Mouse (Mus musculus) G1E (cell line): Measurements from ENCODE around the gene Rab5if.

Experiments
- CTCF ChIP-seq: IDR thresholded peaks from 2 replicates; pipeline ENCODE4 v1.5.1; 2012; ENCODE audit warnings: low read depth, low read length, inconsistent platforms, mixed read lengths
- GATA1 ChIP-seq: IDR thresholded peaks from 2 replicates; pipeline ENCODE4 v1.6.1; 2012; ENCODE audit warnings: borderline replicate concordance, low read length, inconsistent platforms, mixed read lengths

DNA sequence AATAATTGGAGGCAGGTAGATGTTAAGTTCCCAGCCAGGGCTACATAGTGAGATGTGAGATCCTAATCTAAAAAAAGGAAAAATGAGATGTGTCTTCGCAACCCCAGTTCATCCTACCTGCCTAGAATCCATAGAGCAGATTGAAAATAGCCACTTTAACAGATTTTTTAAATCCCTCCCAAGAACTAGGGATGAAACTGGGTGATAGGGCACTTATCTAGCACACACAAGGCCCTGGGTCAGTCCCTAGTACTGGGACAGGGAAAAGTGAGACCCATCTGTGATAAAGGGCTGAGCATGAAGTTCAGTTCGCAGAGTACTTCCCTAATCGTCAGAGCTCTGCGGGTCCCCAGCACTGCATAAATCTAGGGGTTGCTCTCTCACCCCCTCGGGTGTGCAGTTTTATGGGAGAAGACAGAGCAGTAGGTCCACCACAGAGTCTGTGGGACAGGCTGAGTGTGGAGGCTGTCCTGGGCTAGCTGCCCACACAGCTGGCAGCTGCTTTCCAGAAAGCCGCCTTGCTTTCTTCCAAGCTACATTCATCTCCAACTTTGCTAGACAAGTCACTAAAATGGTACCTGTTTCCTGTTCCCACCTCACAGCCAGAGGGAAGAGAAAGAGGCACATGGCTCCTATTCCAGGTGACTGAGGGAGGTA is 14.3 kb upstream of the Rab5if start:
- TF ChIP-seq CTCF (no peak), GATA1 (no peak)
